Mouse (Mus musculus) midbrain, embryonic 10.5 days (tissue): ENCODE measurements around the gene Mdfi. TPM values are rescaled to one million over a fixed set of nuclear protein-coding genes. Genes with fewer than 3 reads are reported as not detected.

Experiments
- DNase-seq: peaks from one replicate; pipeline ENCODE4 v3.0.0-alpha.2; 2017; ENCODE audit warnings: low spot score
- H3K27ac ChIP-seq: fragments of 300-500 bp; sonication (generic); replicated peaks from 2 replicates; pipeline ENCODE4 v1.5.1; 2016; ENCODE audit warnings: mild to moderate bottlenecking
- H3K27me3 ChIP-seq: fragments of 300-500 bp; sonication (generic); 2 replicates; pipeline ENCODE4 v1.6.1; 2016; ENCODE audit warnings: low read depth, mild to moderate bottlenecking; ENCODE audit not compliant: poor library complexity, severe bottlenecking
- H3K36me3 ChIP-seq: fragments of 300-500 bp; sonication (generic); 2 replicates; pipeline ENCODE4 v1.6.1; 2016; ENCODE audit warnings: mild to moderate bottlenecking, moderate library complexity
- H3K4me1 ChIP-seq: fragments of 300-500 bp; sonication (generic); 2 replicates; pipeline ENCODE4 v1.6.1; 2016
- H3K4me3 ChIP-seq: fragments of 300-500 bp; sonication (generic); 2 replicates; pipeline ENCODE4 v1.5.1; 2016; ENCODE audit warnings: mild to moderate bottlenecking, moderate library complexity
- H3K9me3 ChIP-seq: fragments of 300-500 bp; sonication (generic); replicated peaks from 2 replicates; pipeline ENCODE4 v1.6.1; 2016; ENCODE audit warnings: mild to moderate bottlenecking
- WGBS: fragments of 180-500 bp; shearing (Covaris S2); methylation state at CpG from one replicate; pipeline ENCODE4 v1.1.7; 2016; 5-methylcytosine and 5-hydroxymethylcytosine counted together
- polyA plus RNA-seq: library from polyadenylated mRNA; unstranded; fragments of >200 nt; fragmentation: Nextera tagmentation; extraction: Ambion mirVana; gene quantifications from 2 replicates; pipeline ENCODE4 v1.2.1, GENCODE M21; 2016

The Mdfi gene
- polyA plus RNA-seq, 1 experiment from 2014 or later = 12.9 TPM

DNA sequence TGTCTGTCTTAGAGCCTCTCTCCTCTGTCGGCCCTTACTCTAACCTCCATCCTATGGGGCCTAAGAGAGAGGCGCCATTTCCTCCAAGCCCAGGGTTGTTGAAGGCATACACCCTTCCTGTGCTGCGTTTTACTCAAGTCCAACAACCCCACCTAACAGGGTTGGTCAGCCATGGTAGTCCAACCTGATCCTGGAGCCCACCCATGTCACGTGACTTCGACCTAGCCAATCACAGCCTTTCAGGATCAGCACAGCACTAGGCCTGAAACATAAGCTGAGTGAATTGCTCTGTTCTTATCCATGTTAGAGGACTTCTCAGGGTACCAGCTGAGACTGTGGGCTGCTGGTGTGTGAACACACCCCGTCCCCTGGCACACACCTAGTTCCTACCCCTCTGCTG, 22.3 kb downstream of the Mdfi start:
- DNase-seq = no peak
- no peak overlapping the region for H3K4me3 ChIP-seq
- peaks cover 18% of the 10 kb centered on the region for H3K36me3 ChIP-seq
- H3K4me1 ChIP-seq = peaks cover 46% of the 10 kb centered on the region
- peak overlapping the region; percentile 38; the same call in 1 of the 2 replicates for H3K27ac ChIP-seq
- 88% methylated on average over 6 of the region's 6 CpGs for WGBS
- peaks cover 11% of the 10 kb centered on the region; the same call in 1 of the 2 replicates for H3K27me3 ChIP-seq
- H3K9me3 ChIP-seq = no peaks in the 10 kb centered on the region

DNA sequence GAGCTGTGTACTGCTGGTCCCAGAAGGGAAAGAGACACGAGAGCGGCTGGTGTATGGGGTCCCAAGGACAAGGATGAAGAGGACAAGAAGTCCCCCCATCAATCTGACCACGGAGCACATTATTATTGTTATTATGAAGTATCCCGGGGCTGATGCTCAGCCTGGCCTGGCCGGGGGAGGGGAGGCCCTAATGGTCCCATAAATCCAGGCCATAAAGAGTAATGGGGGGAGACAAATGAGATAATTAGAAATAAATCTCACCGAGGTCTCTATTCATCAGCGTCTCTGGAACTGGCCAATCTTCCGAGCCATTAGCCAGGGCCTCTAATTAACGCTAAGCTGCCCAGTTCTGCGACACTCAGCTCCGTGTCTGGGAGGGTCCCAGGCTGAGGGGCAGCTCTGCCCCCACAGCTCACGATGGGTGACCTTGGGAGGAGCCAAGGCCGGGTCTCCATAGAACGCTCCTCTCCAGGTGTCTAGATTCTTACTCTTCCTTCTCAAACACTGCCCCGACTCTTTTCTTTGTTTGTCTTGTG, 23.2 kb downstream of the Mdfi start:
- WGBS = 83% methylated on average over 15 of the region's 15 CpGs
- DNase-seq = no peak
- H3K4me1 ChIP-seq = peaks cover 50% of the 10 kb centered on the region
- H3K36me3 ChIP-seq = peaks cover 16% of the 10 kb centered on the region
- no peak overlapping the region for H3K27ac ChIP-seq
- H3K27me3 ChIP-seq = peaks cover 20% of the 10 kb centered on the region
- no peaks in the 10 kb centered on the region for H3K9me3 ChIP-seq
- H3K4me3 ChIP-seq = no peak overlapping the region

- Histone ChIP-seq H3K4me1 (peaks cover 36% of the 10 kb centered on the region), H3K4me3 (no peak overlapping the region), H3K9me3 (no peaks in the 10 kb centered on the region), H3K27me3 (peaks cover 14% of the 10 kb centered on the region), H3K27ac (peak overlapping the region; percentile 66; the same call in 1 of the 2 replicates), H3K36me3 (no peaks in the 10 kb centered on the region)
- 62% methylated on average over 9 of the region's 9 CpGs for WGBS
- DNase-seq = no peak
Observed at GRCm38 (mm10) chr17:47806230-47806629, 28.3 kb downstream of the Mdfi start.

- no peak overlapping the region; the same call in 1 of the 2 replicates for H3K4me3 ChIP-seq
- H3K9me3 ChIP-seq = no peaks in the 10 kb centered on the region
- peak; percentile 53 for DNase-seq
- 32% methylated on average over 13 of the region's 13 CpGs for WGBS
- H3K27me3 ChIP-seq = peaks cover 14% of the 10 kb centered on the region
- H3K4me1 ChIP-seq = peaks cover 33% of the 10 kb centered on the region
- H3K36me3 ChIP-seq = no peaks in the 10 kb centered on the region
- H3K27ac ChIP-seq = peak overlapping the region; percentile 66
Observed at GRCm38 (mm10) chr17:47805047-47805835, 29.2 kb downstream of the Mdfi start.

DNA sequence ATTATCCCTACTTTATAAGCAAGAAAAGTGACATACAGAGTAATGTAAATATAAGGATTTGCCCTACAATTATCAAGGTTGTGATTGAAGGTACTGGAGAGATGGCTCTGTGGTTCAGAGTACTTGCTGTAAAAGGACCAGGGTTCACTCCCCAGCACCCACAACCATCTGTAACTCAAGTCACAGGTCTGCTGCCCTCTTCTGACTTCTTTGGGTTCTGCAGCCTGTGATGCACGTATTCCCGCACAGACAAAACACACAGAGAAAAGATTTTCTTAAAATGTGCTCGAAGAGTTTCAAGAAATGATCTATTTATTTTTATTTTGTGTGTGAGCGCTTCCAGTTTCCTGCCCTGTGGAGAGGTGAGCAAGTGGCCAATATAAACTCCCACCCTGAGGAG, 30.8 kb downstream of the Mdfi start:
- peaks cover 33% of the 10 kb centered on the region for H3K4me1 ChIP-seq
- no peak for DNase-seq
- no peak overlapping the region for H3K4me3 ChIP-seq
- H3K27me3 ChIP-seq = peaks cover 14% of the 10 kb centered on the region
- WGBS = 92% methylated on average over 4 of the region's 4 CpGs
- no peak overlapping the region for H3K27ac ChIP-seq
- no peaks in the 10 kb centered on the region for H3K9me3 ChIP-seq
- H3K36me3 ChIP-seq = no peaks in the 10 kb centered on the region

DNA sequence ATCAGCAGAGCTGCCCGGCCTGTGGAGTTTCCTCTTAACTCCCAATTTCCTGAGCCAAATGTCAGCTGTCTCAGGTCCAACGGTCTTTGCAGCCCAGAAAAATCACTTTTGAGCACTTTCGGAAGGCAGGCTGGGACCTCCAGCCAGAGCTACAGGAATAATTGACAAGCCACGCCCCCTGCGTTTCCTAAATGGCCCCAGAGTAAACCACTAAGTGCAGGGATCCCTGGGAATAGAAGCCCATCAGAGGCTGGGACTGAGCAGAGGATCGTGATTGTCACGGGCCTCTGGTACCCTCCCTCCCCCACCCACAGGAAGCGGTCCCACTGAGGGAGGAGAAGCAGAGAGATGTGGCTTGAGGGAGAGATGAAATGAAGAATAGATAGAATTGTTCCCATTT, 31.7 kb downstream of the Mdfi start:
- H3K4me1 ChIP-seq = peaks cover 33% of the 10 kb centered on the region
- 24% methylated on average over 8 of the region's 8 CpGs for WGBS
- H3K9me3 ChIP-seq = no peaks in the 10 kb centered on the region
- H3K4me3 ChIP-seq = no peak overlapping the region
- H3K27me3 ChIP-seq = peaks cover 14% of the 10 kb centered on the region
- H3K27ac ChIP-seq = peak overlapping the region; percentile 38; the same call in 1 of the 2 replicates
- DNase-seq = no peak
- no peaks in the 10 kb centered on the region for H3K36me3 ChIP-seq

DNA sequence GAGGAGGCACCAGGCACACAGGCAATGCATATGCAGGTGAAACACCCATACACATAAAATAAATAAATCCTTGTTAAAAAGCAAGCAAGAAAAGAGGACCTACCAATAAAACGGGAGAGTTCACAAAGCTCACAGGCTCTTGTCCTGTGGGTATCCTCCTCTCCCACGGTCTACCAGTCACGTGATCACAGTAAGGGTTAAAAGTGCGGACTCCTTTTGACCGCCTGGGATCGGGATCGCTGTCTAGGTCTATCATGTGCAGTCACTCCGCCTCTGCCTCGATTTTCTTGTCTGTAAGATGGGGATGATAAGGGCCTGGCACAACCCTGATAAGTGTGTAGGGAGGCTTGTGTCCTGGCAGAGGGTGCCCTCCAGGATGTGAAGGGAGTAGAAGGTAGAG, 37.1 kb downstream of the Mdfi start:
- H3K27me3 ChIP-seq = no peaks in the 10 kb centered on the region
- H3K27ac ChIP-seq = no peak overlapping the region
- DNase-seq = no peak
- no peaks in the 10 kb centered on the region for H3K36me3 ChIP-seq
- H3K9me3 ChIP-seq = no peaks in the 10 kb centered on the region
- 83% methylated on average over 9 of the region's 9 CpGs for WGBS
- no peak overlapping the region for H3K4me3 ChIP-seq
- H3K4me1 ChIP-seq = peaks cover 38% of the 10 kb centered on the region

DNA sequence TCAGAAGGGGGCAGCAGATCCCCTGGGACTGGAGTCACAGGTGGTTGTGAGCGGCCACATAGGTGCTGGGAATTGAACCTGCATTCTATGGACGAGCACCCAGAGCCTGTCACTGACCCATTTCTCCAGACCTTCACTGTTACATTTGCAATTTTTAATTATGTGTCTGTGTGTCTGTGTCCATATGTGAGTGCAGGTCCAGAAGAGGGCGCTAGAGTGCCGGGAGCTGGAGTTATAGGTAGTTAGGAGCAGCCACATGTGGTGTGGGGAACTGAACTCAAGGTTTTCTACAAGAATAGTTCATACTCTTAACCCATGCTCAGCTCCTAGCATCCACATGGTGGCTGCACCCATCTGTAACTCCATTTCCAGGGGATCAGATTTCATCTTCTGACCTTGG, 37.5 kb downstream of the Mdfi start:
- Histone ChIP-seq H3K4me1 (peaks cover 38% of the 10 kb centered on the region), H3K27ac (no peak overlapping the region), H3K36me3 (no peaks in the 10 kb centered on the region), H3K4me3 (no peak overlapping the region), H3K27me3 (peaks cover 2% of the 10 kb centered on the region; the same call in 1 of the 2 replicates), H3K9me3 (no peaks in the 10 kb centered on the region)
- WGBS = 81% methylated on average over 4 of the region's 4 CpGs
- no peak for DNase-seq

DNA sequence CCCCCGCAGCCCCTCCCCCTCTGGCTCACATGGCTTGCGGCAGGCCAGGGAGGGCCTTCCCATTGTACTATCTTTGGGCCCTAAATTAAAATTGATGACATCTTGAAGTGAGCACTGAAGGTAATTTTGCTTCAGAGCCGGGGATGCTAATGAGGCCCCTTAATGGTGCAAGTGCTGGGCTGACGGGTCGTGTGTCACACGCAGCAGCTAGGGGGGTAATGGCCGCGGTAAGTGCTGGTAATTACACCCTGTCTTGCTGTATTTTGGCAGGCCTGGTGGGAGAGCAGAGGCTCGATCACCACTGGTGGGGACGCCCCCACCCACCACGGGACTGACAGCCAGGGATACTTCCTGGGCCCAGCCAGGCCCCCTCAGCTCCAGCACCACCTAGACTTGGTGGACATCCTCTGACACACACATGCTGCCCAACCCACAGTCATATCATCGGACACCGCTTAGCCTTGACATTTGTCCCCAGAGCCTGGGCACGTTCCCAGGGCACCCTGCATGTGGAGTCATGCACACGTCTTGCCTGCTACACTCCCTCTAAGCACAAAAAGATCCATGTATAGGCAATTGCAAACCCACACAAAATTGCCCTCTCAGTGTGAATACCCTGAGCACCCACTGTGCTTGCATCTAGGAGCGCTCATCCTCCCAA, 38.2 kb downstream of the Mdfi start:
- peaks cover 9% of the 10 kb centered on the region; the same call in 1 of the 2 replicates for H3K27me3 ChIP-seq
- H3K27ac ChIP-seq = peak overlapping the region; percentile 69
- no peak overlapping the region for H3K4me3 ChIP-seq
- H3K4me1 ChIP-seq = peaks cover 44% of the 10 kb centered on the region
- no peaks in the 10 kb centered on the region for H3K36me3 ChIP-seq
- 75% methylated on average over 16 of the region's 16 CpGs for WGBS
- DNase-seq = peak; percentile 12
- no peaks in the 10 kb centered on the region for H3K9me3 ChIP-seq

DNA sequence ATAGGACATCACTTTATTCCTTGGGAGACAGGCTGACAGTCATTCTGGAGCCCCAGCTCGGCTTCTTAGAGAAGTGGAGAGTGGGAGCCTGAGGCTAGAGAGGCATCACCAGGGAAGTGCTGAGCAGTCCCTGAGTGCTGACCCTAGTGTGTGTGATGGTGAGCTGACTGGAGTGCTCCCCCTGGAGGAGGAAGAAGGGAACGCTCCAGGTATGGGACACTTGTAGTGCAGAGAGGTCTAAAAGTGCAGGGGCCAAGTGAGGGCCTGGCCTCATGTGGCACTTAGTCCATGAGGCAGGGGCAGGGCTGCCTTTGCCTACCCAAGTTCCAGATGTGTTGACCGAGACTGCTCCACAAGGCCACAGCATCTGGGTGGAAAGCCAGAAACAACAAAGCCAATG, 39.0 kb downstream of the Mdfi start:
- H3K36me3 ChIP-seq = no peaks in the 10 kb centered on the region
- 40% methylated on average over 3 of the region's 3 CpGs for WGBS
- H3K4me1 ChIP-seq = peaks cover 45% of the 10 kb centered on the region
- H3K4me3 ChIP-seq = no peak overlapping the region
- peak; percentile 69 for DNase-seq
- H3K27ac ChIP-seq = no peak overlapping the region
- H3K9me3 ChIP-seq = no peaks in the 10 kb centered on the region
- H3K27me3 ChIP-seq = peaks cover 15% of the 10 kb centered on the region; the same call in 1 of the 2 replicates

GRCm38 (mm10) chr17:47793377-47793776, 41.1 kb downstream of the Mdfi start:
- H3K36me3 ChIP-seq = no peaks in the 10 kb centered on the region
- peak; percentile 88 for DNase-seq
- no peak overlapping the region for H3K4me3 ChIP-seq
- H3K27ac ChIP-seq = peak overlapping the region; percentile 30; the same call in 1 of the 2 replicates
- peaks cover 58% of the 10 kb centered on the region for H3K4me1 ChIP-seq
- 10% methylated on average over 9 of the region's 9 CpGs for WGBS
- no peaks in the 10 kb centered on the region for H3K9me3 ChIP-seq
- peaks cover 26% of the 10 kb centered on the region for H3K27me3 ChIP-seq

GRCm38 (mm10) chr17:47792098-47792863, 42.2 kb downstream of the Mdfi start:
- Histone ChIP-seq H3K4me1 (peaks cover 69% of the 10 kb centered on the region), H3K36me3 (no peaks in the 10 kb centered on the region), H3K27me3 (peaks cover 36% of the 10 kb centered on the region), H3K9me3 (no peaks in the 10 kb centered on the region), H3K27ac (peak overlapping the region; percentile 72), H3K4me3 (no peak overlapping the region)
- WGBS = 19% methylated on average over 15 of the region's 15 CpGs
- peak; percentile 85 for DNase-seq
